Mouse (Mus musculus) WW6 (cell line): Measurements from ENCODE around the gene Pld2.
A peak's percentile ranks its signal among the peaks of the same experiment; 100 is the strongest.

Experiments
- DNase-seq: peaks from one replicate; pipeline ENCODE4 v3.0.0-alpha.2; 2013; ENCODE audit warnings: low read depth, low spot score

Gene Pld2

DNA sequence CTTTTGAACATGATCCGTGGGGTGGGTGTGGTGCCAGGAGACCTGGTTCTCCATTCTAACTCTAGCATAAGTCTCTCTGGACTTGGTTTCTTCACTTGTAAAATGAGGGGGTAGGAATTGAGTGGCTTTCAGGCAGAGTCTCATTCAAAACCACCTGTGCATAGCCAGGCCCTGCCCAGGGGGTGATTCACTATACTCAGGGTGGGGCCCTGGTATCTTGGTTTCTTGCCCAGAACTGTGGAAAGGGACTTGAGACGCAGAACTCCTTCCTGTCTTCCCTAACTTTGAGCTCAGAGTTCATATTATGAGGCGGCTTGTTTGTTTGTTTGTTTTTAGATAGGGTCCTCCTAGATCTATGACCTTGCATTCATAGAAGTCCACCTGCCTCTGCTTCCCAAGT, 37.3 kb downstream of the Pld2 start:
- no peak for DNase-seq

DNA sequence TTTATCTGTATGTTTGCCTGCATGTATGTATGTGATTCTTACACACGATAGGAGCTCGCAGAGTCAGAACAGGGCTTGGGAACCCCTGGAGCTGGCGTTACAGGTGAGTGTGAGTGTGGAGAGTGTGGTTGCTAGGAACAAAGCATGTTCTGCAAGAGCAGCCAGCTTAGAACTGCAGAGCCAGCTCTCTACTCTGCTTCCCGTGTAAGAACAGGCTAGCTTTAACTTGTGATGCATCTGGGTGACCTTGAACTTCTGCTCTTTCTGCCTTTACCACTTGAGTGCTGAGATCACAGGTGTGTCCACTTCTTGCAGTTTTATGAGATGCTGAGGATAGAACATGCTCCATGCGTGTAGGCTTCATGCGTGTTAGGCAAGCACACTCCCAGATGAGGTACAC, 39.1 kb downstream of the Pld2 start:
- DNase-seq, result no peak

DNA sequence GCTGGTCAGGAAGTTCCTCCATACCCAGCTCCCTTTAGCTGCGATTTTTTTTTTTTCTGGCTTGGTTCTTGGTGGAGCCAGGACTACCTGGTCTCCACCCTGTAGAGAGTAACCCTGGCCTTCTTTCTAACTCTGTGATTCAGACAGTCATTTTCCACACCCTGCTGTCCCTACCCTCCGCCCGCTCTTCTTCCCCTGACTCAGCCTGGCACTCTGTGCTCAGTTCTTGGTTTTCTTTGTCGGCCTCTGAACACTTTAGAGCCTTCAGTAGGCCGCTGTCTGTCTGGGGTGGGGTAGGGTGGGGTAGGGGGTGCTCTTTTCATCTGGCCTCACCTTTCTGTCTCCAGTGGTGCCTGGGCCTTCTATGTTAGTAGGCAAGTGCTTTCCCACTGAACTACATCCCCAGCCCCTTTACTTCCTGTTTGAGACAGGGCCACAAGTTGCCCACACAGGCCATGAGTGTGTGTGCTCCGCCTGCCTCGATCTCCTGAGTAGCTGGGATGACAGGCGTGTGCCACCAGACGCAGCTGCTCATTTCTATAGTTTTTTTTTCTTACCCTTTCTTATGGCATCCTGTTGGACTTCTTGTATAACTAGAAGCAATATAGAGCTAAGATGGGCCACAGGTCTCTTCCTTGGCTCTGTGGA, 40.0 kb downstream of the Pld2 start:
- no peak for DNase-seq

GRCm38 (mm10) chr11:70580358-70580720, 40.5 kb downstream of the Pld2 start:
- no peak for DNase-seq

DNA sequence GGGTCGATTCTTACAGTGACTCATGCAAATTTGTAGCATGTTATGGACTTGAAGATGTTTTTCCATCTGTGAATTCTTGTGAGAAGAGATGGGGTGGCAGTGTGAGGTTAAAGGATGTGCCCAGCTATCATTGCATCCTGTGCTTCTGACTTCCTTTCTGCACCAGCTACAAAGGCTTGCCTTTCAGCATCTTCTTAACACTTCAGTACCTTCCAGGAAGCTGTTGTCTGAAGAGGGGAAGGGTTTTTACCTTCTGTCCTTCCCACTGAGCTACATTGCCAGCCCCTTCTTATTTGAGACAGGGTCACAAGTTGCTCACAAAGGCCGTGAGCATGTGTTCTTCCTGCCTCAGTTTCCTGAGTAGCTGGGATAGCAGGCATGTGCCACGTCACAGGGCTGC, 41.1 kb downstream of the Pld2 start:
- no peak for DNase-seq

GRCm38 (mm10) chr11:70582196-70582595, 42.3 kb downstream of the Pld2 start:
- DNase-seq, result no peak

- DNase-seq, result no peak
Measured at GRCm38 (mm10) chr11:70583022-70583714, 43.3 kb downstream of the Pld2 start.

- no peak for DNase-seq
Measured at GRCm38 (mm10) chr11:70583775-70584174, 43.9 kb downstream of the Pld2 start.

DNA sequence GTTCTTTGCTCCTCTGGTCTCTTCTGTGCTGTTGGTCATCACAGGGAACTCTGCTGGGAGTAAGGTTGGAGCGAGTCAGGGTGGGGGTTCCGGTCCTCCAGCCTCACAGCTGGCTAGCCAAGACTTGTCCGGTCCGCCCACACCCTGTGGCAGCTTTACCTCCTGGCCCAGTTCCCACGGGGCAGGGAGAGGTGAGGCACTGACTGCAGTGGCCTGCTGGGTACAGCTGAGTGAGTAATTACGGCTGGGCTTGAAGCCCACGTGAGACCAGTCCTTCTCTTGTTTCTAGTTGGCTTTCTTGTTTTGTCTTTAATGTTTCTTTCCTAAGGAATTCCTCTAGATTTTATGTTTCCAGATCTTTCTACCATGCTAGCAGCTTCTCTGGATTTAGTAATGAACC, 45.6 kb downstream of the Pld2 start:
- no peak for DNase-seq

DNA sequence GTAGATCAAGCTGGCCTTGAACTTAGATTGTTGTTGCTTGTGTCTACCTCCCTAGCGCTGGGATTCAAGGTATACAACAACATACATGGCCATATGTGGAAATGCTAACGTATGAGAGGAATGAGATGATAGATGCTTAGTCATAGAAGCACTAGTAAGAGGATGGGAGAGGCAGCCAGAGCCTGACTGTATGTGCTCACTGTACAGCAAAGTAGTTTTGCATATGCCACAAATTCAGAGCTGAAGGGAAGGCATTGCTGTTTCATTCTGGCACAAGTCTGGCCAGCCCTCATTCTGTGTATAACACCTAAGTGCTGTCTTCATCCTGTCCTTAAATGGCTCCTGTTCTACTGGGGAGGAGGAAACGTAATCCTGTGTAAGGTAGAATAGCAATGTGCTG, 46.4 kb downstream of the Pld2 start:
- no peak for DNase-seq

- DNase-seq, result no peak
Measured at GRCm38 (mm10) chr11:70586954-70587353, 47.1 kb downstream of the Pld2 start.

DNA sequence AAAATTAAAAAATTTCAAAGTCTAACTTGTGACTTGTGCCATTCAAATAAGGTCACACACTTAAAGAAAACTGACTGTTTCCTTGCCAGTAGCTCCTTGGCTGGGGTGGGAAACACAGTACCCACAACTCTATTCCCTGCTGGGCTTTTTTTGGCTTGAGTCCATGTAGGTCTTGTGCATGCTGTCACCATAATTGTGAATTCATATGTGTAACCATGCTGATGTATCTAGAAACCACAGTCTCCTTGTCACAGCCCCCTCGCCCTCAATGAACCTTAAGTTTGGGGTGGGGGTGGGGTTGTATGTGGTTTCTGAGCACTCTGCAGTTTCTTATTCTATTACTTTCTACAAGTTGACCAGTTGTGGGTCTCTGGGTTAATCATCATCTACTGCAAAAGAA, 51.9 kb downstream of the Pld2 start:
- DNase-seq, result no peak

GRCm38 (mm10) chr11:70594253-70594989, 54.6 kb downstream of the Pld2 start:
- no peak for DNase-seq

DNA sequence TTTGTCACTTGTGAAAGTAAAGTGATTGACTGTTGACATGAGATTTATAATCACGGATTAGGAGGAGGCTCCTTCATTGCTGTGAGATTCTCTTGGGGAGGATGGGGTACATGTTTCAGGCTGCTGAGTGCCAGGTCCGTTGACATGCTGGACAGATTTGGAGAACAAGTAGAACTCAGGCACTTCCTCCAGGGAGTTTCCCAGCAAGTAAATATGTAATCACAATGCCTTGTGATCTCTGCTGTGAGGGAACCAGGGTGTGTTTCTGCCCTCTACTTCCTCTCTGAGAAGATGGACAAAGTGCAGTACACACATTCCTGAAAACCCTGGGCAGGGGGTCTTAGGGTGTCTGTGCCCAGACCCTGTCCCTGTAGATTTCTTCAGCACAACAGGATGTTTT, 55.8 kb downstream of the Pld2 start:
- no peak for DNase-seq

DNA sequence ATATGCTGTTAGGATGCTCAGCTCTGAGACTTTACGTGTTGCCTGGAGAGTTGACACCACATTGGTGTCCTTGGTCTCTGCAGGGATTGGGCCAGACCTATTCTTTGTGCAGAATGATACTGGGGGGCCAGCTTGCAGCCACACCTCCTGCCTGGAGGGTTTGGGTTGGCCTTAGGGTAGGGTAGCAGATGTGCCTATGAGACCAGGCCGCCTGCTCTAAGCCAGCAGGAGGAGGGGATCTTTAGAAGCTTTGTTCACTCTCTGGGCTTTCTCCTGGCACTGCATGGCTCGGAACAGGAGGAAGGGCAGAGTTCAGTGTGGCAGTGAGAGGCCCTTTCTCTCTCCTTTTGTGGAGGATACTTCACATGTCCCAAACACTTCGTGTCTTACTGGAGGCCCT, 56.2 kb downstream of the Pld2 start:
- DNase-seq, result no peak

DNA sequence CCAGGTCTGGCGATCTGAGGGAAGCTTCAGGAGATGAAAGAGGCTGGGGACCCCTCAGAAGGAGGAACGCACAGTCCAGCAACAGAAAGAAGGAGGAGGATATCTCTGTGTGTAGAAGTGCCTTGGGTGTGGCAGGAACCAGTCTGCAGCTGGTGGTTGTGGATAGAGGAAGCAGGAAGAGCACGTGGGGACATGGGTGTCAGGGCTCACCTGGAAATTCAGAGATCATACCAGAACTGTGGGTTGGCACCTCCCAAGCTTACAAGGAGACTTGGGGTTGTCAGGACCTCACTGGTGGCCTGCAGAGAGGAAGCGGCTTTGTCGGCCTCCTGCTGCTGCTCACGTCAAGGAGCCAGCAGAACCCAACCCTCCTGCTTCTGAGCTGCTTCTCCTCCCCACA, 57.4 kb downstream of the Pld2 start:
- no peak for DNase-seq

- no peak for DNase-seq
Measured at GRCm38 (mm10) chr11:70598451-70598953, 58.6 kb downstream of the Pld2 start.

GRCm38 (mm10) chr11:70605024-70605566, 65.2 kb downstream of the Pld2 start:
- peak; percentile 54 for DNase-seq

DNA sequence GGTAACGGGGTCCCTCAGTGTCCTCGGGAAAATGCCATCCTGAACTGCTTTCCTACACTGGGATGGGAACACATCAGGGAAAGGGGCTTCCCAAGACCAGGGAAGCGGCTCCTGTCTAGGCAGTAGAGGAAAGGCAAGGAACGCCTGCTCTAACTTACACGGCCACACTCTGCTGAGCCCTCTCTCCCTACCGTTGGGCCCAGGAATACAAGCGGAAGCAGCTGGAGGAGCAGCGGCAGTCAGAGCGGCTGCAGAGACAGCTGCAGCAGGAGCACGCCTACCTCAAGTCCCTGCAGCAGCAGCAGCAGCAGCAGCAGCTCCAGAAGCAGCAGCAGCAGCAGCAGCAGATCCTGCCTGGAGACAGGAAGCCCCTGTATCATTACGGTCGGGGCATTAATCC, 66.9 kb downstream of the Pld2 start:
- DNase-seq, result no peak

DNA sequence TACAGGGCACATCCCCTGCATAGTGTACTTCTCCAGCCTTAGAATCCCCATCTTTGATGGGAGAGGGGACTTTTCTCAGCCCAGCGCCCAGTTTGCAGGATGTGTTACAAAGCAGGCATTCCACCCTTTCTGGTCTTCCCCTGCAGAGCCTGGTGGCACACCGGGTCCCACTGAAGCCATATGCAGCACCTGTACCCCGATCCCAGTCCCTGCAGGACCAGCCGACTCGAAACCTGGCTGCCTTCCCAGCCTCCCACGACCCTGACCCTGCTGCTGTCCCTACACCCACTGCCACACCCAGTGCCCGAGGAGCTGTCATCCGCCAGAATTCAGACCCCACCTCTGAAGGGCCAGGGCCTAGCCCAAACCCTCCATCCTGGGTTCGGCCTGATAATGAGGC, 67.7 kb downstream of the Pld2 start:
- no peak for DNase-seq
